Mouse (Mus musculus) liver, embryonic 14.5 days (tissue): ENCODE measurements at regions not wholly inside any gene's neighbourhood (a gene's known extent, or its start where the extent isn't known, plus 50 kb on each side); places are given as distances from the start of the nearest gene placed in this dataset.

Experiments
- CTCF ChIP-seq: IDR thresholded peaks from 2 replicates; pipeline ENCODE4 v1.5.1; 2016; ENCODE audit warnings: antibody characterized with exemption, low read depth, control low read depth
- EP300 ChIP-seq: IDR thresholded peaks from 2 replicates; pipeline ENCODE4 v1.6.1; 2016; ENCODE audit warnings: antibody characterized with exemption, low read depth

- no peak for TF ChIP-seq CTCF
- no peak for TF ChIP-seq EP300
Observed at GRCm38 (mm10) chr16:30127015-30127414, 62.8 kb downstream of the Hes1 start.
